Comparison of ENCODE assay signal across 9 mouse cellular contexts in the genomic region with DNA sequence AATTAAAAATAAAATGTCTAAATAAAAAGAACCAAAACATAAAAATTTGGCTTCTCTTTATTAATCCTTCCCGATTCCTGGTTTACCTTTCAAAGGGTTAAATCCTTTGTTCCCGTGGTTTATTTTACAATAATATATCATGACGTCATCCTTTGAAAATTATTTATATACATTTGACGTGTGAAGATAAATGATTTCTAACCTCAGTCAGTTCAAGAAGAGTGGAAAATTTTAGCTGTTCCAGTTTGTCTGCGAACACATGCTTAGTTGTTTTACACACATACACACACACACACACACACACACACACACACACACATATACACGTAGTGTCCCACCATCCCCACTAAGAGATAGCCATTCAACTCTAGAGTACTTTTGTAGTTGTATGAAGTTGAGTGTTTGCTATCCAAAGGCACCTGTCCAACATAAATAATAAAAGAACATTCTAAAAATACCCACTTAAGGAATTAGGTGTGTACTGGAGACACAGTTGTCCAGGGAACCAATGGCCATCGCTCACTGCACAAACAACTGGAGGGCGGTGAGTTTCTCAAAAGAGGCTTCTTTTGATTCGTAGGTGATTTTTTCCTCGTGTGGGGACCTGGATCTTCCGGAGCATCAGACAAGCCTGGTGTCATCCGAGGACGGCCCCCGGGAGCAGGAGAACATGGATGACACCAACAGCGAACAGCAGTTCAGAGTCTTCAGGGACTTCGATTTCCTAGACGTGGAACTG.
DNase-seq lines count a peak whose midpoint lies in the region; ATAC-seq and TF ChIP-seq lines count a peak whose summit lies in the region.
"Had no signal": no experiment of that assay in that cellular context is flagged by ENCODE, and none has a peak within 500 bp of the region (broad histone marks: within the 10 kb centered on the region; RNA-seq: fewer than 3 reads in every experiment).

No protein-coding gene starts in this region.

- H3K9ac ChIP-seq in intestine, embryonic 16.5 days (ENCODE audit: low read depth, low read length) = no peak overlapping the region

- no peak for ATAC-seq in intestine, embryonic 16.5 days
- no peak for ATAC-seq in megakaryocyte, adult 5-6 weeks (ENCODE audit: poor library complexity, severe bottlenecking)

- no peaks in the 10 kb centered on the region for H3K4me1 ChIP-seq in cerebellum, adult 2 months (ENCODE audit: control insufficient read depth, insufficient read depth, low read length)
- H3K4me1 ChIP-seq in intestine, embryonic 16.5 days (ENCODE audit: control insufficient read depth, insufficient read depth, low read length) = peaks cover 3% of the 10 kb centered on the region; the same call in 1 of the 2 replicates
- H3K4me1 ChIP-seq in lung, adult 2 months (ENCODE audit: control insufficient read depth, insufficient read depth, low read length) = peaks cover 4% of the 10 kb centered on the region

- no peak for TF ChIP-seq CTCF in cerebellum, adult 2 months (IDR thresholded peaks at IDR 0.05; ENCODE audit: borderline replicate concordance, insufficient read depth, low read depth, low read length)
- no peak for TF ChIP-seq CTCF in lung, adult 2 months (IDR thresholded peaks at IDR 0.05; ENCODE audit: insufficient read depth, low read length)

- H3K27ac ChIP-seq in cerebellum, adult 2 months (ENCODE audit: insufficient read depth, low read length) = peak overlapping the region; percentile 74; the same call in 1 of the 2 replicates
- 0 out of 2 replicates have a peak overlapping the region, but pooled peaks have one; percentile 29 for H3K27ac ChIP-seq in intestine, embryonic 16.5 days (ENCODE audit: low read length)

- H3K4me3 ChIP-seq in cerebellum, adult 2 months (replicated peaks; ENCODE audit: insufficient read depth, low read depth, low read length) = no peak overlapping the region
- H3K4me3 ChIP-seq in intestine, embryonic 16.5 days (ENCODE audit: low read length) = no peak overlapping the region
- H3K4me3 ChIP-seq in lung, adult 2 months (replicated peaks; ENCODE audit: extremely low read depth, low read depth, low read length) = peak overlapping the region; percentile 83

- TF ChIP-seq POLR2A in cerebellum, adult 2 months (IDR thresholded peaks at IDR 0.05; ENCODE audit: borderline replicate concordance, insufficient read depth, low read length) = no peak
- peak; percentile 36; the same call in 1 of the 2 replicates for TF ChIP-seq POLR2A in lung, adult 2 months (IDR thresholded peaks at IDR 0.05; ENCODE audit: borderline replicate concordance, extremely low read depth, low read depth, low read length)

- H3K36me3 ChIP-seq in intestine, embryonic 16.5 days (ENCODE audit: control insufficient read depth, insufficient read depth, low read length) = peaks cover 5% of the 10 kb centered on the region

- peaks cover 8% of the 10 kb centered on the region; the same call in 1 of the 2 replicates for H3K9me3 ChIP-seq in intestine, embryonic 16.5 days (ENCODE audit: control insufficient read depth, low read length)

- H3K27me3 ChIP-seq in cerebellum, adult 2 months (ENCODE audit: control insufficient read depth, insufficient read depth, low read length) = no peaks in the 10 kb centered on the region
- no peaks in the 10 kb centered on the region for H3K27me3 ChIP-seq in intestine, embryonic 16.5 days (replicated peaks; ENCODE audit: control insufficient read depth, insufficient read depth, low read length)

- H3K4me2 ChIP-seq in intestine, embryonic 16.5 days (ENCODE audit: low read depth, low read length) = no peak overlapping the region

- WGBS in cerebellum, adult 2 months = 85% methylated on average over 17 of the region's 17 CpGs
- 71% methylated on average over 17 of the region's 17 CpGs for WGBS in intestine, embryonic 16.5 days
- WGBS in lung, adult 2 months = 23% methylated on average over 17 of the region's 17 CpGs

- DNase-seq in cerebellum, adult 2 months = no peak
- no peak for DNase-seq in cerebellum, adult 9-10 months
- peak; percentile 12 for DNase-seq in adrenal gland, postnatal 25 days
- DNase-seq in lung, adult 2 months = peak; percentile 67
- DNase-seq in cerebellum, adult 11-12 months = no peak
- DNase-seq in frontal cortex, adult 2 months (ENCODE audit: extremely low spot score in 1 of 2, low spot score in 1 of 2) = no peak
- DNase-seq: thymus, postnatal 36 days had no signal

Comparison
In these comparisons a context has a peak if more than half of its experiments do, and no peak if none do; other contexts are left out.
1. DNase-seq: peak in adrenal gland, postnatal 25 days (single experiment) and lung, adult 2 months (single experiment); none in cerebellum, adult 2 months (0 of 2), cerebellum, adult 9-10 months (single experiment), cerebellum, adult 11-12 months (single experiment) and frontal cortex, adult 2 months (0 of 2).